Mouse (Mus musculus) thymus, postnatal 10 days (tissue): ENCODE measurements around the gene Gsdma3.
A peak's percentile ranks its signal among the peaks of the same experiment; 100 is the strongest.
"Not testable (repeated sequence)": the region's sequence is repeated elsewhere in the genome, so short reads cannot be mapped to it uniquely, and the experiment has no call there.

Experiments
- DNase-seq, 2 experiments: peaks; one replicate each; pipeline ENCODE4 v3.0.0; 2021; ENCODE audit warnings: low spot score in 2 of 2

Gsdma3 gene

GRCm38 (mm10) chr11:98595955-98596354, 30.2 kb upstream of the Gsdma3 start:
- DNase-seq: no peak

DNA sequence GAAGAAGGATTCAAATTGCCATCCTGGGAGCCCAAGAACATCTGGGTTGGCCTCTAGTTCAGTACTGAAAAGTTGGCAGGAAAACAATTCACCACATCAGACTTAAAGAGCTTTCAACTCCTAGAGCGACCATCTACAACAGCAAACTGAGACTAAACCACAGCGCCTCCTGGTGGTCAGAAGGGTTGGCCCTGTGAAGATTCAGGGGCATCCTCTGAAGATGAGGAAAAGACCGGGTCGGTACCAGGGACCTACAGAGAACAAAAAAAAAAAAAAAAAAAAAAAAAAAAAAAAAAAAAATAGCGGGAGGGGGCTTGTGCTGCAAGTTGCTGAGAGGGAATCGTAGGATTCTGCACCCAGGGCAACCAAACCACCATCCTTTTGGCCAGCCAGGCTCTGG, 28.8 kb upstream of the Gsdma3 start:
- peak; percentile 69 to 86 for DNase-seq

GRCm38 (mm10) chr11:98597991-98598390, 28.2 kb upstream of the Gsdma3 start, which contains the start of gene Lrrc3c:
Lrrc3c (plus strand) TSS chr11:98598291.
- no peak for DNase-seq

GRCm38 (mm10) chr11:98598851-98599290, 27.3 kb upstream of the Gsdma3 start:
- DNase-seq: no peak

- no peak for DNase-seq
Observed at GRCm38 (mm10) chr11:98599291-98599690, 26.9 kb upstream of the Gsdma3 start.

DNA sequence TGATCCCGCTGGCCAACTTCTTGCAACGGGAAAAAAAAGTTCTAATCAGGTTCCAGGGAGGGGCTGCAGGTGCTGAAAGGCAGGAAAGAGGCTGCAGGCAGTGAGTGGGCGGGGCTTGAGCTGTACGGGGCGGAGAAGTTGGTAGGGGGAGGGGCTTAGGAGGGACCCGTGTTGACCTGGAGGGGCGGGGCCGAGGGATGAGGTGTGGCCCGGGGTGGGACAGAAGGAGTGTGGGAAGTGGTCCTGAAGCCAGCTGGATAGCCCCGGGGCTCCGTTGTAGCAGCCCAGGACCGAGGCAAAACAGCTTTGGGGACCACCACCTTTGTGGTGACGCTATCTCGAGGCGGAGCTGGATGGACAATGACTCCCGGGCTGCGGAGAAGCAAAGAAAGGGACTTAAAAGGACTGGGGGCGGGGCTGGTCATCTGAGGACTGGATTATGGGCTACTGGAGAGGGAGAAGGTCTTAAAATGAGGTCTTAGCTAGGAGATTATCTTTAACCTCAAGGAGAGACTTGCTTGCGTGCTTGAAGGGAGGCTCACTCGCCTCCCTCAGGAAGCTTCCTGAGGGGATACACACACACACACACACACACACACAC, 24.0 kb upstream of the Gsdma3 start:
- peak in 1 of 2 experiments; percentile 53 for DNase-seq

DNA sequence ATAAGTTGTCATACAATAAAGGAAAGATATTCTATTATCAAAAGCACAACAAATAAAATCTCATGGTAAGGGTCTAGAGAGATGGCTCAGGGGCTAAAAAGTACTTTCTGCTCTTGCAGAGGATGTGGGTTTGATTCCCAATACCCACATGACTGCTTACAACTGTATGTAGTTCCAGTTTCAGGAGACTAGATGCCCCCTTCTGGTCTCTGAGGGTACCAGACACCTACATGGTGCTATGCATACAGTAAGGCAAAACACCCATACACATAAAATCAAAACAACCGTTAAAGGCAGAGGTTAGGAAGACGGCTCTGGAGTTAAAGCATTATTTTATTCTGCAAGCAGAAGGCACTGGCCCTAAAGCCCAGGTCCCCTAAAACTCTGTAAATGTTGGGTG, 22.2 kb upstream of the Gsdma3 start:
- DNase-seq: no peak

DNA sequence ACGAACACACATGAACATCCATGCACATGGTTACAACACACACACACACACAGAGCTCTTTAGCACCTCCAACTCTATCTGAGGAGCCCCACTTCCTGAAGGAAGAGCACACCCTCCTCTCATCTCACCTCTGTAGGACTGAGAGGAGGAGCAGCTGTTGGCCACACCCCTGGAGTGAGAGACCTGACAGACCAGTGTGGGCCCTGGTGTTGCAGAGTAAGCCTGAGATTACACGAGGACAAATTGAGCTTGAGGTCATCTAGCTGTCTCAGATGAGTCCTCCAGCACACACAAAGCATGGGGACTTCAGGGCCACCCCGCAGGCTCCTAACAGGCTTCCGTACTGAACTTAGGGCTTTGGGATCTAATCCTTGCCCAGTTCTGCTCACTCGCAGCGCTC, 21.2 kb upstream of the Gsdma3 start:
- DNase-seq: not testable (repeated sequence)

DNA sequence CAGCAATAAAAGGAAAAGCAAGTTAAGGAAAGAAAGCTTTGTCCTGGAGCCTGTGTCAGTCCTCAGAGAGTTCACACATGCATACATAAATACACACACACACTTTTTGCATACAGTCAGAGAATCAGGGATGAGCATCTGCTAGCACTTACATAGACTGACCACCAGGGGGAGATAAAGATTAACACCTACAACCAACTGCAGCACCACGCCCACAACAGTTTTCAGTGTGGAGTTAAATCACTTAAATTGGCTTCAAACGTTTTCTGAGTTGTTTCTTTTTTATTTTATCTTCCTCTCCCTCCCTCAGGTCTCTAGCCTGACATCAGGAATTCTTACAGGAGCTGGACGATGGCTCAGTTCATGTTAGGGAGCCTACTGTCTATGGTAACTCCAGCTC, 19.4 kb upstream of the Gsdma3 start:
- peak in 1 of 2 experiments; percentile 66 for DNase-seq

GRCm38 (mm10) chr11:98620791-98621190, 5.4 kb upstream of the Gsdma3 start:
- DNase-seq: no peak

GRCm38 (mm10) chr11:98623981-98624380, 2.2 kb upstream of the Gsdma3 start:
- not testable (repeated sequence) for DNase-seq

GRCm38 (mm10) chr11:98624381-98624780, 1.8 kb upstream of the Gsdma3 start:
- not testable (repeated sequence) for DNase-seq

DNA sequence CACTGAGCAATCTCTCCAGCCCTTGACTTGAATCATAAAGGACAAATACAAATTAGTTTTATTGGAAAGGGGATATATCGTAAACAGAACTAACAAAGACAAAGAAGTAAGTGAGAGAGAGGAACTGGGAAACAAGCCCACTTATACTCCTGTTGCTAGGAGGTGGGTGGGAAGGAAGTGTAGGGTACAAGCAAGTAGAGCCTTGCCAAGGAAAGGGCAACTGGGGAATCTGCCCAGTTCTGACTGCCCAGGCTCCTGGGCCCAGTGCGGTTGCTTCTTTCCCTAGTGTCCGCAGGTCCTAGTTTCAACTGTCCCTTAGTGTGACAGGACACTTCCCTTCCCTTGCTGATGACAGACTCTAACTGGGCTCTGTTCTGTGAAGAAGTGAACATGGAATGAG, 2.5 kb downstream of the Gsdma3 start:
- DNase-seq: no peak

DNA sequence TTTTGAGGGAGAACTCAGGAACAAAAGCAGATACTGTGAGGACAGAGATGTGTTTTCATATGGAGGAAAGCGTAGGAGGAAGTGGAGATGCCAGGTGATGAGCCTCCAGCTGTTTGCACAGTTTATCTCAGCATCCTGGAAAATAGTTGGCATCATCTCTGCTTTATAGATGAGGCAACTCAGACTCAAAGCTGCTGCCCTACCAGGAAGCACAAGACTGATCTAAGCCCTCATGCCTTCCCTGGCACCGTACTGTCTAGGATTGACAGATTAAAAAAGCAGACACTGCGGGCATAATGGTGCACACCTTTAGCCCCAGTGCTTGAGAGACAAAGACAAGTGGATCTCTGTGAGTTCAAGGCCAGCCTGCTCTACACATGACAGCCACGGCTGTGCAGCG, 4.5 kb downstream of the Gsdma3 start:
- DNase-seq: no peak

GRCm38 (mm10) chr11:98635312-98635970, 9.3 kb downstream of the Gsdma3 start:
- peak; percentile 7 to 55 for DNase-seq

- no peak for DNase-seq
Observed at GRCm38 (mm10) chr11:98637501-98637900, 11.3 kb downstream of the Gsdma3 start.

- DNase-seq: no peak
Observed at GRCm38 (mm10) chr11:98640091-98640490, 13.9 kb downstream of the Gsdma3 start.

- no peak for DNase-seq
Observed at GRCm38 (mm10) chr11:98644757-98645156, 18.6 kb downstream of the Gsdma3 start.

DNA sequence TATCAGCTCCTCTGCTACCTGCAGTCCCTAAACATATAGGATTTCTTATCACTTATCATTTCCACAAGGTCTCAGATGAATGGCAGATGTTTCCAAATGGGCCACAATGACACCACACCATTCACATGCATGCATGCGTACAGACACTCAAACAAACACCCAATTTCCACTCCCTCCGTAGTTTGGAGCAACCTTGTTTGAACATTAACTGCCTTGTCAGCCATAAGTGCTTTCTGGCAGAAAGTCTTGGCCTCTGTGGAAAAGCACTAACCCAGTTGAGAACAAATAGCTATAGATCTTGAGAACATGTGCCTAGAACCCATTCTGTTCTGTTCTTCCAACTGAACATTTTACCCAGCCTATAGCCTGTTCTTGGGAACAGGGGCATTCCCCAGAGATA, 19.8 kb downstream of the Gsdma3 start:
- DNase-seq: no peak

DNA sequence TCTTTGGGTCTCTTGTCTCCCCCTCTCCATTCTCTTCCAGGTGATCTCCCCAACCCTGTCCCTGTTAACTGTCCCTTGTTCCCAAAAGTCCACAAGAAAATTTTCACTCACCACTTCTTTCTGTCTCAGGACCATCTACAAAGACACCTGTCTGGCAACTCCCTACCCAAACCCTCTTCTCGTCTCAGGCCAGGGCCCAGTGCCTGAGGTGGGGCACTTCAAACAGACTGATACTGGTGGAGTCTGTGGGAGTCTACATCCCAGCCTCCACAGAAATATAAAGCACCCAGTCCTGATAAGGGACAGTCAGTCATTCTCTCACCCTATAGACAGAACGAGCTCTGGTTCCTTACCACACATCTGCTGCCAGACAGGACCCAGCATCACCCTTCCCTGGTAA, 20.3 kb downstream of the Gsdma3 start, which contains the start of gene Gsdma2:
Gene Gsdma2, plus strand, starts transcription at position 301 of the 400 bp plus-strand sequence.
- DNase-seq: no peak

- DNase-seq: peak; percentile 35 to 66
Observed at GRCm38 (mm10) chr11:98655076-98655475, 28.9 kb downstream of the Gsdma3 start.

- DNase-seq: peak in 1 of 2 experiments; percentile 65
Observed at GRCm38 (mm10) chr11:98660517-98660916, 34.4 kb downstream of the Gsdma3 start.

DNA sequence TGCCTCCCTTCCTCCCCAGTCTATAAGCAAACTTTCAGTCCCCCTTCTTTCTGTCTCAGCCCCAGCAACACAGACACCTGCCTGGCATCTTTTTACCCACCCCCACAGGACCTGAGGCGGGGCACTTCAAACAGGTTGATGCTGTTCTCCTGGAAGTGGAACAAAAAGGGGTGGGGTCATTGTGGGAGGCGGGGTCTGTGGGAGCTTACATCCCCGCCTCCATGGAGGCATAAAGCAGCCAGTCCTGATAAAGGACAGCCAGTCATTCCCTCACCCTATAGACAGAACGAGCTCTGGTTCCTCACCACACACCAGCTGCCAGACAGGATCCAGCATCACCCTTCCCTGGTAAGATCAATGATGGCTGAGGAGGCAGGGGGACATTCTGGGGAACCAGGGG, 37.9 kb downstream of the Gsdma3 start, which contains the start of gene Gsdma:
Gene Gsdma, plus strand, starts transcription at position 261 of the 400 bp plus-strand sequence.
- no peak for DNase-seq
